Mouse (Mus musculus) frontal cortex, postnatal 25 days (tissue): ENCODE measurements at regions not wholly inside any gene's neighbourhood (a gene's known extent, or its start where the extent isn't known, plus 50 kb on each side); places are given as distances from the start of the nearest gene placed in this dataset.

Experiments
- DNase-seq, 2 experiments: peaks; one replicate each; pipeline ENCODE4 v3.0.0; 2022; ENCODE audit warnings: low spot score in 2 of 2

DNA sequence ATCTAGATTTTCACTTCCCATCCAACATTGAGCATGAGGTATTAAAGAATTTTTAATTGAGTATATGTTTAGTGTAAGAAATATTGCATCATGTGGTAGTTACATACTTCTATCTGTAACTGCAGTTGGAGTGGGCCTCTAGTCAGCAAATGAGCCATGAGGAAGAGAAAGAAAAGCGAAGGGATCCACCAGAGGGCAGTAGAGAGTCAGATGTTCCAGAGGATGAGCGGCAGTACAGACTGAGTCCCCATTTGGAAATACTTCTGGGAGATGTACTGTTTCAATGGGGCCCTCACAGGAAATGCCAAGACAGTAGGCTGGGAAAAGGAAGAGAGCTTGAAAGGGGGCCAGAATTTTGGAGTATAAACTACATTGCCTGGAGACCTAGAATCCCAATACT, 221.2 kb downstream of the Myh15 start:
- DNase-seq: peak; percentile 20 to 51

GRCm38 (mm10) chr16:49288096-49288714, 230.9 kb downstream of the Myh15 start:
- DNase-seq: no peak

- DNase-seq: peak; percentile 13 to 36
Observed at GRCm38 (mm10) chr16:49289200-49290079, 232.2 kb downstream of the Myh15 start.

GRCm38 (mm10) chr16:49303612-49304307, 246.5 kb downstream of the Myh15 start:
- no peak for DNase-seq

GRCm38 (mm10) chr16:49304354-49304753, 247.1 kb downstream of the Myh15 start:
- DNase-seq: no peak

- no peak for DNase-seq
Observed at GRCm38 (mm10) chr16:49317061-49317460, 259.8 kb downstream of the Myh15 start.

GRCm38 (mm10) chr16:49319047-49319678, 261.9 kb downstream of the Myh15 start:
- DNase-seq: no peak

- no peak for DNase-seq
Observed at GRCm38 (mm10) chr16:49319774-49320173, 262.5 kb downstream of the Myh15 start.

DNA sequence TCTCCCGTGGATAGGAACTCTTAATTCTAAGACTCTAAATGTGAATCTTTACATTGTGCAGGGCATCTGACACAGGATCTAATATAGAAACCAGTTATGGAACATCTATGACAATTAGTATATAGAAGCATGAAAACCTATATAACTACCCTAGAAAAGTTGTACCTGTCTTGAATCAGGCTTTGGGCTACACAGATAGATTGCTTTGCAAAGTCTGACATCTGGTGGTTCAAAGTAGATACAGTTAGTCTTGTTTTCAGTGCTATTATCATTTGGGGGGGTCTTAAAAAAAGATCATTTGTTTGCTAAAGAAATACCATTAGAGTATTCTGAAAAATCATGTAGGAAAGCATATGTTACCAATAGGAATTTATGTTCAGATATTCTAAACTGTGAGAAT, 264.7 kb downstream of the Myh15 start:
- no peak for DNase-seq

GRCm38 (mm10) chr16:49330725-49331386, 273.6 kb downstream of the Myh15 start:
- DNase-seq: no peak

DNA sequence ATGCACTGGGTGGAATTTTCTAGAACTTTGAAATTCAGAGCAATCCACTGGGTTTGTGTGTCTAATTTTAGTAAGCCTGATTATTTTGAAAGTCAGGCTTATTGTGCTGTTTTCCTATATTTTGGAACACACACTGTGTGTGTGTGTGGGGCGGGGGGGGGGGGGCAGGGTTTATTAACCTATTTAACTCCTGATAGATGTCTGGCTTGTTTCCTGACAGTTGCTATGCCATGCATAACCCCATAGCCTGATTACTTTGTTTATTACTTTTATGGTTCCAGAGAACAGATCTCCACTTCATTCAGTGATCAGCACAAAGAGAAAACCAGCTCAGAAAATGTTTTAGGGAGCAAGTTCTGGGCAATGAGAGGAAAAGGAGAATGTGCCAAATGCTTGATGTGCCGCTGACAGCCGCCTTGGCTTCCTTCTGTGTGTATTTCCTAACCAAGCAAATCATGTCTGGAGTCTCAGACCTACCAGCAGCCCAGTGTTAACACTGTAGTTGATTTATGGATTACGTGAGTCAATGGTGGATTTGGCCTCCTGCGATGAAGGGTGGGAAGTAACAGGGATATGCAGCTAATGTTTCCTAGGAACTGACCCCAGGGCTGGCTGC, 274.9 kb downstream of the Myh15 start:
- no peak for DNase-seq

- DNase-seq: peak in 1 of 2 experiments; percentile 10
Observed at GRCm38 (mm10) chr16:49335916-49336315, 278.6 kb downstream of the Myh15 start.

DNA sequence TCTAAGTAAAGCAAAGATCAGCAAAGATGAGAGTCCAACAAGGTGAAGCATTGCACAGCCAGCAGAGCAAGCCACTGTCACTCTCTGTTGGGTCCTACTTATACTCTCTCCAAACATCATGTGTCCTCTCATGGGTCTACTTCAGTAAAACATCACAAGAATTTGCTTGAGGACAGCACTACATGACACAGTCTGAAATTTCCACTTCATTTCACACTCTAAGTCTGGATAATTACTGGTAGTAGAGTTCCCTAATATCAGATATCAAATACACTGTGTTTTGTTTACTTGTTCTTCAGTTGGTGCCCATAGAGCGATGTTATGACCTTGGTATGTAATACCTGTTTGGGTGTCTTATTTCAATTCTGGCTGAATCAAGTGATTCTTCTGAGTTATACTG, 280.7 kb downstream of the Myh15 start:
- DNase-seq: no peak

DNA sequence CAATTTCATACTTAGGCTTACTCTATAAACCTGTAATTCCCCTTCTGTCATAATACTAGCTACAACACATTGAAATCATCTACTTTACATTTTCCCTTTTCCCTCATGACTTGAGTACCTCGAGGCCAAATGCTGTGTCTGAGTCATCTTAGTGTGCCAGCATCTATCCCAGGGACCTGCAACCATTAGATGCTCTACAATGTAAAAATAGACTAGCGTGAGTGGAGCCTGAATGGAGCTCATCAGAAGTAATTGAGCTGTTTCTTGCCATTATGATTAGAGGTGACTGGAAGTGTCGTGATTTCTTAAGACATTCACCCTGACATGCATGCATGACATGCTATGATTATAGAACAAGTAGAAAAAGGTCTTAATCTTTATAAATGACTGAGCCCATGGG, 301.1 kb downstream of the Myh15 start:
- DNase-seq: no peak

- DNase-seq: no peak
Observed at GRCm38 (mm10) chr16:49361731-49362130, 304.4 kb downstream of the Myh15 start.

DNA sequence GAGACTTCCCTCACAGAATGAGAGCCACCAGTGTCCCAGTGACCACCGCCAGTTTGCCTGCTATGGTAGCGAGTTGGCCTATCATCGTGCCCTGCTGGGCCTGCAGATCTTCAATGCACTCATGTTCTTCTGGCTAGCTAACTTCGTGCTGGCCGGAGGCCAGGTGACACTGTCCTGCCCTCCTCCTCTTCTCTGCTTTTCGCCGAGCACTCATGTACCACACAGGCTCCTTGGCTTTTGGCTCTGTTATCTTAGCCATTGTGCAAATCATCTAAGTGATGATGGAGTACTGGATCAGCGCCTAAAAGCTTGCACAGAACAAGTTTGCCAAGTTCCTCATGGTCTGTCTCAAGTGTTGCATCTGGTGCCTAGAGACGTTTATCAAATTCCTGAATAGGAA, 312.2 kb downstream of the Myh15 start:
- DNase-seq: no peak

GRCm38 (mm10) chr16:49375108-49375507, 317.8 kb downstream of the Myh15 start:
- no peak for DNase-seq

DNA sequence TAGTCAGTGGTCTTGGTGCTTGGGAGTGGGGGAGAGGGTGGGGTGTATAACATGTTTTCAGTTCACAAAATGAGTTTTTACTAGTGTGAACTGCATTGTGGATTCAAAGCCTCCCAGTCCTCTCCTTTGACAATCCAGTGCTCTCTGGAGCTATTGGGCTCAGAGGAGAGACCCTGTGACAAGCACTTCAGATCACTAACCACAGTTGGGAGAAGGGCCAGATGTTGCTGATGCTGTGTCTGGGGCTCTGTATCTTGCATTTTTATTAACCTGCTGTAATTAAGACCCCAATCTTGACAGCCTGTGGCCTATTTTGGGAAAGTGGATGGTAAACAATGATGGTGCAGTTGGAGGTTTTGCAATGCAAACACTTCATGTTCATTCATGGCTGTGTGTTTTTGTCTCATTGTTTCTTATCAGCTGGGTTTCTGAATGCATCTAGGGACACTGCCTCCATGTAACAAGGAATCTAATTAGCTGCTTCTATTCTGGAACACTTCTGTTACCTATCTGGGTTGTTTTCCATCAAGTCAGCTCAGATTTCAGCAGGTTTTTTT, 320.0 kb upstream of the Ift57 start:
- DNase-seq: no peak

- DNase-seq: no peak
Observed at GRCm38 (mm10) chr16:49388135-49388534, 310.9 kb upstream of the Ift57 start.

- DNase-seq: no peak
Observed at GRCm38 (mm10) chr16:49407956-49408795, 290.9 kb upstream of the Ift57 start.
